Mouse (Mus musculus): ENCODE data around the gene Ap3s2.

GRCm38 (mm10) chr7:79890436-79891221 lies 29.8 kb downstream of the Ap3s2 start:
- no peak for TF ChIP-seq CTCF (conservative IDR thresholded peaks at IDR 0.05; ENCODE audit: low read length)
- TF ChIP-seq NANOG (IDR thresholded peaks at IDR 0.05; ENCODE audit: borderline replicate concordance, low read length) = no peak
- TF ChIP-seq POU5F1 (IDR thresholded peaks at IDR 0.05; ENCODE audit: borderline replicate concordance, low read length) = no peak

Measured in E14TG2a.4 (cell line).